Mouse (Mus musculus) urinary bladder, adult 18-20 months (tissue): ENCODE data around the gene Gucy2d.

Experiments
- DNase-seq, 2 experiments: peaks; one replicate each; pipeline ENCODE4 v3.0.0; 2022; ENCODE audit warnings: low spot score in 2 of 2, mixed read lengths in 2 of 2

Gucy2d gene

DNA sequence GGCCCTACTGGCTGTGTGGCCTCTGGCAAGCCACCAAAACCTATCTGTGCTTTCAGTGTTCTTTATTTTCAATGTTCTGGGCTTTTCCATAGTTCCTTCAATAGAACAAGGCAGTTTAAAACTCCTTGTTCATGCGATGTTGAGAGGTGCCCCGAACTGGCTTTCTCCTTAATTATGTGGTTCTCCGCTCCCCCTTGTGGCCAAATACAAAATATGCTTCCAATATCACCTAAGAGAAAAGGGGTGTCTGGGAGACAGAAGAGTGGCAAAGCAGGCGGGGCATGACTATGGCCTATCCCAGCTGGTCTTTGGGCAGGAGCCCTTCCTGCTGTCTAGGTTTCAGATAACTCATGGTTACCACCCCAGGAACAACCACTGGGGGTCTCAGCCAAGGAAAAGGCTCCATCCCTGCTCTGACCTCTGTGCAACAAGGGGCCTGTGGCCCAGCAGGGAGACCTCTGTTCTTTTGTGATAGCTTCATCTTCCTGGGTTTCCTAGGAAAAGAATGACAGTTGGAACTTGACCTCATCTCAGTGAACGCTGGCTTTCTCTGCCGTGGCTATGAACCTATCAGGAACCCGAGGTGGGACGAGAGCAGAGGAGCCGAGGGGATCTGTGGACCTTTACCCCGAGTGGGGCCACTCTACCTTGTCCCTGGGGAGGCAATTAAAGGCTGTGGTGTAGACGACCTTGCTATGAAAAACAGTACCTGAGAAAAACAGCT is 7.5 kb downstream of the Gucy2d start:
- no peak for DNase-seq

GRCm38 (mm10) chr7:98448309-98448630 is 8.1 kb downstream of the Gucy2d start:
- DNase-seq = no peak

GRCm38 (mm10) chr7:98449696-98450095 is 9.5 kb downstream of the Gucy2d start:
- no peak for DNase-seq

DNA sequence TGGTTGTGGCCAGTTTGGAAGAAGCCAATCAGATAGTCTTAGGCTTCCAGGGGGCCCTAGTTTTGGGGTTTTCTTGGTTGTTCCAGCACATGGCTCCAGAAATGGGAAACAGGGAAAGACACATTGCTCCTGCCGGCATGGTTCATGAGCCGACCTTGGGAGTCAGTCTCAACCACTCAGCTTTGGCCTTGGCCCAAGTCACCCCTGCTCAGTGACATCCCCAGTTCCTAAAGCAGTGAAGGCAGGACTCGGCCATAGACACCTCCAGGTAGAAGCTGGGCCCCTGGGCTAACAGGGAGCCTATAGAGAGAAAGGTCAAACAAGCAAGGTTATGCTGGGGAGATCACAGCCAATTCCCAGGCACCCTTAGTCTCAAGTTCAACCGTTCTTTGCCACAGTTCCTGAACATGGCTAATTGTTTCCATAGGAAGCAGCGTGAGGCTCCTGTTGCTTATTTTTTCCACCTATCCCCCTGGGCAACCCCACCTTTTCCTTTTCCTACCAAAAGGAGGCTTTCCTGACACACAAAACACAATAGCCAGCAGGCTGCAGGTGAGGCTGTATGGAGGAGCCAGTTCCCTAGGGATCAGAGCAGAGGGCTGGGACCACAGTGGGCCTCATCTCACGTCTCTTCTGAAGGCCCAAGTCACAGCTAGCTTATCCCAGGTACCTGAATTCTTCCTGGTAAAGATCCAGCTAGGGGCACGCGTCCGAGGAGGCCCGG is 14.3 kb downstream of the Gucy2d start:
- DNase-seq = no peak

- no peak for DNase-seq
Measured at GRCm38 (mm10) chr7:98460319-98460718, 20.1 kb downstream of the Gucy2d start.

- no peak for DNase-seq
Measured at GRCm38 (mm10) chr7:98469089-98469488, 28.9 kb downstream of the Gucy2d start.

DNA sequence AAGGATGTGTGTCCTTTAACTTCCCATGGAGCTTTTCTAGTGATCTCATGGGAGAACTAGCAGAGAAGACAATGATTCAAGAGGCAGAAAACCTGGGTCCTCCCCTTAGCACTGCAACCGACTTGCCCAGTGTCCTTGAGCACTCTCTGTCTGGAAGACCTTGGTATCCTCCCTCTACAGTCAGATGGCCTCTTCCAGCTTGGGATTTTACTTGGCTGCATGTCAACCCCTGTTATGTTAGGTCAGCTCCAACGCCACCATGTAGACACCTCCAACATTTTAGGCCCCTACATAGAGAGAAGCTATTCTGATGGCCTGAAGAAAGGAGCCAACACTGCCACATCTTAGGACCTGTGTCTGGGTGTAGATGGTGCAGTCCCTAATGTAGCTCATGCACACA is 32.3 kb downstream of the Gucy2d start:
- no peak for DNase-seq

GRCm38 (mm10) chr7:98474558-98474957 is 34.3 kb downstream of the Gucy2d start:
- DNase-seq = no peak

DNA sequence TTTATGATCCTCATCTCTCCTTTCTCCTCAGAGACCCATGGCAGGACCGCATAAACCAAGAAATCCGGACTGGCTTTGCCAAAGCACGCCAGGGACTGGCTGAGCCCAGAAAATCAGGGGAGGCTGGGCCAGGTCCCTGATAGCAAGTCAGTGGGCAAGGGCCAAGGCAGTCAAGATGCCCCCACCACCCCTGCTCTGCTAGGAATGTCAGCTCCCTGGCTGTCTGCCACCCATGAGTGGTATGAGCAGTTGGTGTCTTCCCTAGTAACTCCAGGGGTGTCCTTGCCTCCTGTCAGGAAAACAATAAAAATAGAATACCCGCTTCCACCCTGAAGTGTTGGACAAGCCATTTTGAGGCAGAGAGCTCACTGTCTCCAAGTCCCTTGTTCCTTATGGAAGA is 36.9 kb downstream of the Gucy2d start:
- DNase-seq = no peak

GRCm38 (mm10) chr7:98480481-98480880 is 40.3 kb downstream of the Gucy2d start:
- no peak for DNase-seq

- DNase-seq = peak; percentile 56 to 66
Measured at GRCm38 (mm10) chr7:98481066-98481734, 41.0 kb downstream of the Gucy2d start.

DNA sequence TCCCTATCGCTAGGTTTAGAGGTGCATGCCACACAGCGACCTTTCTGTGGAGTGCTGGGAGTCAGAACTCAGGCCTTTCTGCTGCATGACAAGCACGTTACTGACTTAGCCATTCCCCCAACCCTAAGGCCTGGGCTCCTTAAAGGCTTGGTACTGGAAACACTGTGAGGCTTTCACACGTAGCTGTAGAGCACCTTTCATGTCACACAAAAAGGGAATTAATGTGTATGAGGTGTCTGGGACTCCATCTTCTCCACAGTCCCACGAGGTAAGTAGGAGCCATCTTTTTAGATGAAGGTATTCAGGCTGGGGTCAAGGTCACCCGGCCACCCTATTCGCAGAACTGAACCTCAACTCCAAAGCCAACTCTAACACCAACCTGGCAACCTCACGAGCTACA is 41.6 kb downstream of the Gucy2d start:
- DNase-seq = no peak

GRCm38 (mm10) chr7:98482551-98483267 is 42.5 kb downstream of the Gucy2d start:
- DNase-seq = no peak

DNA sequence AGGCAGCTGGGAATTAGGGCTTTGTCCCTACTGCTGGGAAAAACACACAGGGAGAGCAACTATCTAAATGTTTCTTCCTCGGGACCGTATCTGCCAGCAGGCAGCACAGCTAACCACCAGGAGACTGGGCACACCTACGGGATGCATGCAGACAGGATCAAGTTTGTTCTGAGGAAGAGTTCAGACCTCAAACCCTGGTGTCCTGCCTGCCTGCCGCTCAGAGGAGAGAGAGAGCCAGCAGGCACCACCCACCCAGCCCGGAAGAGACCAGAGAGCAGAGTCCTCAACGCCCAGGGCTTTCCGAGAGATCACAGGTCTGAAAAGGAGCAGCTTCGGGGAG is 43.0 kb downstream of the Gucy2d start:
- DNase-seq = no peak

DNA sequence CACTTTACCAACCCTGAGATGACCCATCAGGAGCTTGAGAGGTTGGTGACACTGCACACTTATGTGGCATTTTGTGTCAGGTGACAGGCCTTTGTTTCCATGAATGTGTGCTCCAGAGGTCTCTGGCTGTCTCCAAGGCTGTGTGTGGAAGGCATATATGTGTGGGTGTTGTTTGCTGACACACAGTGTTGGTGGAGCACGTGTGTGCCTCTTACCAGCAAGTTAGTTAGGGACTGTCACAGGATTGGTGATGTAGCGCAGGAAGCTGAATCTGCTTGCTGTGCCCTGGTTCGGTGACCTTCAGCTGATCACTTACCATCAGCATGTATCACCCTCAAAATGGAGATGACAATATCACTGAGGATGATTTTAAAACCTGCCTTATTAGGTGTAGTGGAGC is 44.7 kb downstream of the Gucy2d start:
- DNase-seq = no peak

DNA sequence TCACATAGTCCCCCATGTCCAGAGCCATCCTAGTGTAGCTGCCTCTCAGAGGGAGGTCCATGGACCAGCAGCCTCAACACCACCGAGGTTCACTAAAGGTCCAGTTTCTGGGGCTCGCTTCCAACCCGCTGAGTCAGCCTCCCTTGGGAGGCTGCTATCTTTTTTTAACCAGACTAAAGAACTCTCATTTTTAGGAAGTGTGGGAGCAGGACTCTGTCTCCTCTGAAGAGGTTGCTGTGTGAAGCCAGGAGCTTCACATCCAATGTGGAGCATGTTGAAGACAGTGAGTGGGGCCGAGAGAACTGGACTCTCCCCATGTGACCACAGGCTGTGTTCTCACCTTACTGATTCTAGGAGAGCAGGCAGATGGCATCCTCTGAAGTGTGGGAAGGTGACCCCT is 45.3 kb downstream of the Gucy2d start:
- DNase-seq = no peak

- no peak for DNase-seq
Measured at GRCm38 (mm10) chr7:98486471-98486917, 46.3 kb downstream of the Gucy2d start.

DNA sequence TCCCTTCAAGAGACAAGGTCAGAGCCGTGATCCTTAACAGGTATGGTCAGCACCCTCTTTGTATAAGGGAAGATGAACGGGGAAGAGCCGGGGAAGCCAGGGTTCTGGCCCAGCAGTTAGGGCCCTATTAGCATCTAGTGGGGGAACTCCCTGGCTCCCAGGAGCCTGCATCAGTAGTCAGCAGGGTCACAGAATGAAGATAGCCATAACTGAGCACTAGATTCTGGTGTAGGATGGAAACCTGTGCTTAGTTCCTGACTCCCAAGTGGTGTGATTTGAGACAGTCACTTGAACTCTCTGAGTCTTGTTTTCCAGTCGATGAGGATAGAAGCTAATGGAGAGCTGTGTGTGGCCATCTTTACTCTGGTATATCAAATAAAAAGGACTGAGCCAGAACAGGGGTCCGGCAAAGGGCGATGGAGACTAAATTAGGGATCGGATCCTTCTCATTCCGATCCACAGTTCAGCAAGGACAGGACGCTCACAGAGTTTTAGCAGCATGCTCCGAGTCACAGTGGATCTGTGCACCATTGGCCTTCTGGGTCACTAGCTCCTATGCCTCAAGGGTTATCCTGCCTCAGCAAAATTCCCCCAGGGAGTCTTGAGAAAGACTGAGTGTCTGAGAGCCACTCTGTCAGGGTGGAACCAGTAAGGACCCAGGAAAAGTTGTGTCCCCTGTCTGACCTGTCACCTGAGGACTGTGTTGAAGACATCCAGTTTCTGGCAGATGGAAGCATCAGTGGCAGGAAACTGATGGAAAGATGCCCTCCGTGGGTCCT is 47.2 kb downstream of the Gucy2d start:
- DNase-seq = no peak

DNA sequence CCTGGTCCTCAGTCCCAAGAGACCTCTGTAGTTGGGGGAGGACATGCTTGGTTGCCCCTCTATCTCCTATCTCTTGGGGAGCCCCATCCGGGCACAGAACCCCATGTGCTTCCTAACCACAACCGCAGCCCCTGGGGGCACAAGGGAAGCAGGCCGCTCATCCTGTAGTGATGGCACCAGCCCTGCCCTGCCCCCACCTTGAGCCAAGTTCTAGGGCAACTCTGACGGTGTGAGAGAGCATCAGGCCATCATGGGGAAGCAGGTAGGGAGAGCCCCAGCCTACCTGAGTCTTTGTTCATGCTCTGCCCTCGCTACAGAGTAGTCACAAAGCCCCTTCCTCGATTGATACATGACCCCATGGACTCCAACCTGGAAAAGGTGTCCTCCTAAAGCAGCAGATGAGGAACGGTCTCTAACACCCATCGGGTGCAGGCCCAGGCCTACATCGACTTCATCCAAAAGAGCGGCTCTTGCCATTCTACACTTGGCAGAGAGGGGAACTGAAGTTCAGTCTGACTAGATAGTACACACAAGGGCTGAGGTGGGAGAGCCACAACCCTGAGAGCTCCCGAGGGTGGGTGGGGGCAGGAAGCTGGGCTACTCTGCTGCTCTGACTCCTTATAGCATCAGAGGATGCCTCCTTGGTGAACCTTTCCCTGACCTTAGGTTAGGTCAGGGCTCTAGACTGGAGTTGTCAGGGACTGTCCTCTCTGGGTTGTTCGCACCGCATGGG is 48.3 kb downstream of the Gucy2d start:
- DNase-seq = no peak

GRCm38 (mm10) chr7:98489131-98489530 is 48.9 kb downstream of the Gucy2d start, which contains the start of gene Lrrc32:
Gene Lrrc32 (plus strand): TSS chr7:98489283.
- DNase-seq = no peak

DNA sequence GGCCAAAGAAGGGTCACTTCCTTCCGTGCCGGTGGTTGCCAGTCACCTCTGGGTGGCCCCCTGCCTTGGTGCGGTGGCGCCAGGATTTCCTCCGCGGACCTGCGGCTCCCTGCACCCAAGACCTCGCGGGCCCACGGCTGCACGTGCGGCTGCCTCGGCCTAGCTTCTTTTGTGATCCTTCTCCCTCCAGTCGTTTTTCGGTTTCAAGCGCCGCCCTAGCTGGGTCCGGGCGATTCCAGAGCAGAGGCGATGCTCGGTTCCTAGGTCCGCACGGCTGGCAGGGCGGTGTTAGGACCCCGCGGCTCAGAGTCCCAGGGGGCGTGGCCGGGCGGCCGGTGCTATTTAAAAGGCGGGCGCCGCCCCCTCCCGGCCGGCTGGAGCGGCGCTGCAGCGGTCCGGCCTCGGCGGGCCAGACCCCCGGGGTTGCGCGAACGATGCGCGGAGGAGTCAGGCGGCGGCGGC is 49.4 kb downstream of the Gucy2d start:
- peak; percentile 60 to 62 for DNase-seq
